Mouse (Mus musculus) adrenal gland, adult 10 weeks (tissue): Measurements from ENCODE around the gene Cenpk. TPM values are rescaled to one million over a fixed set of nuclear protein-coding genes. Genes with fewer than 3 reads are reported as not detected.

Experiments
- polyA plus RNA-seq: library from polyadenylated mRNA; stranded (reverse); fragments of 350-450 nt; fragmentation: Illumina TruSeq; extraction: RNeasy Lipid Tissue Mini Kit (QIAGEN cat#74804); gene quantifications from one replicate; pipeline ENCODE4 v1.2.3, GENCODE M21; 2014; ENCODE audit warnings: low read depth, low replicate concordance

Gene Cenpk
- 21.9 TPM for polyA plus RNA-seq

DNA sequence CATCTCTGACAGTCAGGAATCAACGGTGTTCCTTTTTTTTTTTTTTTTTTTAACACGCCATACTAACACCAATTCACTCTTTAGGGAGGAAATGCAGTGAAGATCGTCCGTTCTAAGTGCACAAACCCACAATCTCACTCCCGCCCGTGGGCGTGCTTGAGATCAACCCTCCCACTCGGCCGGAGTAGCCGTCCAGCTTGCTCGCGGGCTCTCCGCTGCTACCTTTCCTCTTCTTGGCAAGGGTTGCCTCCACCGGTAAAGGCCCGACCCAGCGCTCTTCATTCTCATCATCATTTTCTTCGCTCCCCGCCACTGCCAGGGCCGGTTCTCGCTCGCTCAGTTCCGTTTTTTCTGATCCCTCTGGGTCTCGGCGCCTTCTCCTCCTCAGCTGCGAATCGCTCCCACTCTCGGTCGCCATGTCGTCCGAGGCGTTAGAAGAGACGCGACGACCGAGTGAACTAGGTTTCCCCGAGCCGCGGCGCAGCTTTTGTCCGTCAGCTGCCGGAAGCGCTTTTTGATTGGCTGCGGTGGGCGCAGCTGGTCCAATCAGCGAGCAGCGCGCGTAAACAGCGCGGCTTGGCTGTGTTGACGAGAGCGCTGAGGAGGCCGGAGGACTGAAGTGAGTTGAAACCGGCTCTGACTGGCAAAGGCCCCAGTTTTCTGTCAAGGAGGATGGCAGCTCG is at the start of gene Cenpk, which contains the start of gene Ppwd1:
Gene Cenpk, plus strand, starts transcription at position 228 of the 683 bp plus-strand sequence.
Gene Ppwd1, minus strand, starts transcription at position 460 of the 683 bp plus-strand sequence.

DNA sequence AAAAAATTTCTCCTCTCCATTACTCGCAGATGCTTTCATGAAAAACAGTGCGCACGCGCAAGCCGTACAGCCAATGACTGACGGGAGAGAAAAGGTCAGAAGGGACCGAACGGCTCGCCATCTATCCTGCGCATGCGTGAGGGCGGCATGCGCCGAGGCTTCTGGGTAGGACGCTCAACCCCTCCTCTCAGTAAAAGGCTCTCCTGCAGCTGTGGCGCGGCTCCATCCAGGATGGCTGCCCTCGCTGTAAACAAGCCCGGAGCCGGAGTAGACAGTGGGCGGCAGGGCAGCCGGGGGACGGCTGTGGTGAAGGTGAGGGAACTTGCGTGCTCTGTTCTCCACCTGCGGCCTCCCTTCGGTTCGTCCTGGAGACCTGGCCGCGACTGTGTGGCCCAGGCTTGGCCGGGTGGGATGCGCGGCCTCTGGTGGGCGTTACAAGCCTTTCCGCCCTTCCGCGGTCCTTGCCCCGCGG is 49.7 kb upstream of the Cenpk start, which contains the start of gene Trim23:
Gene Trim23, plus strand, starts transcription at position 148 of the 472 bp plus-strand sequence.

DNA sequence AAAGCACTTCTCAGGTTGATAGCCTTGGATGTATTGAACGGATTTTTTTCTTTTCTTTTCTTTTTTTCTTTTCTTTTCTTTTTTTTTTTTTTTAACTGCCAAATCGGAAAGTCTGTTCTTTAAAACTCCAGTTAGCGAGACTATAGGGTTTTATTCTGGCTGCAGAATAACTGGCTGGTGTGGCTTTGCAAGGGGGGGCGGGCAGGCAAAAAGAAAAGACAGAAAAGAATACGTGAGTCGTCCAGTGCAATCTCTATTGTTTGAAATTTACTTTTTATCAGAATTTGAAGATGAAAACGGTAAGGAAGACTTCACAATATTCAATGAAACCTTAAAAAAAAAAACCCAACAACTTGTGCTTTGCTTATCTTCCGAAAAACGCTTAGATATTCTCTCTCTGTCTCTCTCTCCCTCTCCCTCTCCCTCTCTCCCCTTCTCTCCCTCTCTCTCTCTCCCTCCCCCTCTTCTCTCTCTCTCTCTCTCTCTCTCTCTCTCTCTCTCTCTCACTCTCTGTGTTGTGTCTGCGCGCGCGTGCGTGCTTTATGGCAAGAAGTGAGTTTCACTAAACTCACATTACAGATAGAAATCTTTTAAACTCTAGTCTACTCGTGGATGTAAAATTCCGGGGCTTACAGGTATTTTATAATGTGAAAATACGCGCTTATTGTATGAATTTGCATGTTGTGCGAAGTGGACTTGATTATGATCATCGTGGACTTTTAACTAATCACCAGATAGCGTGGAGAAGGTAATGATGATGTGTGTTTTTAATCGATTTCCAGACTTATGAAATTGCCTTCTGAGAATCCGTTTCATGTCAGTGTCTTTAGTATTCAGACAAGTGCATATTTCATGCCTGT is 59.2 kb downstream of the Cenpk start, which contains the start of gene Adamts6:
Gene Adamts6, plus strand, starts transcription at position 470 of the 860 bp plus-strand sequence.

Other genes with a start within 250 kb of the Cenpk start
- gene Nln, start 119.0 kb upstream of the Cenpk start, polyA plus RNA-seq: 81.1 TPM
- 14.7 TPM for gene Sgtb, start 118.9 kb upstream of the Cenpk start, polyA plus RNA-seq
- 143 TPM for gene Trappc13, start 50.1 kb upstream of the Cenpk start, polyA plus RNA-seq
- gene Trim23, start 49.8 kb upstream of the Cenpk start, polyA plus RNA-seq: 90.7 TPM
- gene Ppwd1, start 232 bp downstream of the Cenpk start, polyA plus RNA-seq: 36.1 TPM
- 5.6 TPM for gene Adamts6, start 59.2 kb downstream of the Cenpk start, polyA plus RNA-seq